Mouse (Mus musculus): Measurements from ENCODE around the gene Mtrex.

DNA sequence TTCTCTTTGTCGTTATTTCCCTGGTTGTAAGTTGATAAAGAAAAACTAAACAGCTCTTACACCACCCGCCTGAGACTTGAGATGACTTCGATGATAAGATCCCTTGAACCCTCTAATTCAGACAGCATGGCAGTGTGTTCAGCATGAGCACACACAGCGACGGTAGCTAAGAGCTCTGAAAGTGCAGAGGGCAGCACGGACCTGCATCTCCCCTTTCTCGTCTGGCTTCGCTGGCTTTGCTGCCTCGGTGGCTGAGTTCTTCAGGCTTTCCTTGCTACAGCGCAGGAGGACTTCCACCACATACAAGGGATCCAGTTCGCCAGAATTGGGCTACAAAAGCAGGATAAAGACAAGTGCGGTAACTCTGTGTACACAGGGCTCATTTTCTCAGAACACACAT lies 40.0 kb downstream of the Mtrex start:
- TF ChIP-seq MAX (IDR thresholded peaks at IDR 0.05; ENCODE audit: low read length) (no peak), CTCF (IDR thresholded peaks at IDR 0.05 in 2 of 3, conservative IDR thresholded peaks at IDR 0.05 in 1 of 3; ENCODE audit: control insufficient read depth in 1 of 3, insufficient read depth in 1 of 3, low read depth in 2 of 3, low read length in 3 of 3, poor library complexity in 1 of 3, severe bottlenecking in 1 of 3) (no peak), EP300 (IDR thresholded peaks at IDR 0.05; ENCODE audit: low read depth in 1 of 2, low read length in 2 of 2) (no peak), ZKSCAN1 (IDR thresholded peaks at IDR 0.05; ENCODE audit: low read depth, low read length) (no peak), CHD1 (IDR thresholded peaks at IDR 0.05; ENCODE audit: low read depth, low read length) (no peak), MEF2A (IDR thresholded peaks at IDR 0.05; ENCODE audit: extremely low read depth, insufficient replicate concordance, low read depth, low read length, poor library complexity, severe bottlenecking) (no peak), TCF12 (IDR thresholded peaks at IDR 0.05; ENCODE audit: low read depth, low read length) (no peak), SMC3 (IDR thresholded peaks at IDR 0.05; ENCODE audit: low read depth, low read length) (no peak)

Measured in MEL (cell line).